Mouse (Mus musculus): ENCODE data around the gene Mblac1. TPM values are rescaled to one million over a fixed set of nuclear protein-coding genes. Genes with fewer than 3 reads are reported as not detected.
"Not testable (repeated sequence)": the region's sequence is repeated elsewhere in the genome, so short reads cannot be mapped to it uniquely, and the experiment has no call there.

Mblac1 gene
- polyA plus RNA-seq, 1 experiment from 2014 or later: 10.4 TPM

GRCm38 (mm10) chr5:138186950-138187638, 7.0 kb upstream of the Mblac1 start, which contains the start of the genes Taf6 and Cnpy4:
TSS of gene Taf6 (minus strand) at chr5:138187451.
TSS of gene Cnpy4 (plus strand) at chr5:138187485.
- H3K36me3 ChIP-seq (replicated peaks): peaks cover 61% of the 10 kb centered on the region
- under 1% methylated on average over 31 of the region's 31 CpGs for WGBS

GRCm38 (mm10) chr5:138187661-138188306, 6.3 kb upstream of the Mblac1 start:
- peak overlapping the region; percentile 78 for H3K4me3 ChIP-seq
- no peaks in the 10 kb centered on the region for H3K9me3 ChIP-seq
- DNase-seq (ENCODE audit: extremely low spot score, low spot score): peak; percentile 65
- H3K27ac ChIP-seq: peak overlapping the region; percentile 93
- peaks cover 61% of the 10 kb centered on the region for H3K36me3 ChIP-seq (replicated peaks)
- H3K27me3 ChIP-seq (ENCODE audit: poor library complexity, severe bottlenecking): no peaks in the 10 kb centered on the region
- 1% methylated on average over 10 of the region's 10 CpGs for WGBS
- peaks cover 16% of the 10 kb centered on the region for H3K4me1 ChIP-seq

More at GRCm38 (mm10) chr5:138186950-138187638, 7.0 kb upstream of the Mblac1 start, which contains the start of the genes Taf6 and Cnpy4:
- DNase-seq (ENCODE audit: extremely low spot score, low spot score): peak; percentile 78
- no peaks in the 10 kb centered on the region for H3K9me3 ChIP-seq
- H3K4me1 ChIP-seq: peaks cover 16% of the 10 kb centered on the region
- peak within 1 kb of the TSS; percentile 93 for H3K27ac ChIP-seq
- H3K27me3 ChIP-seq (ENCODE audit: poor library complexity, severe bottlenecking): no peaks in the 10 kb centered on the region
- peak within 1 kb of the TSS; percentile 78 for H3K4me3 ChIP-seq

- H3K9me3 ChIP-seq: no peaks in the 10 kb centered on the region
- 4% methylated on average over 29 of the region's 29 CpGs for WGBS
- peak; percentile 63 for DNase-seq (ENCODE audit: extremely low spot score, low spot score)
- peaks cover 38% of the 10 kb centered on the region for H3K36me3 ChIP-seq (replicated peaks)
- H3K27ac ChIP-seq: peak overlapping the region; percentile 95
- no peaks in the 10 kb centered on the region for H3K27me3 ChIP-seq (ENCODE audit: poor library complexity, severe bottlenecking)
- H3K4me1 ChIP-seq: peaks cover 22% of the 10 kb centered on the region
- H3K4me3 ChIP-seq: peak overlapping the region; percentile 82
Observed at GRCm38 (mm10) chr5:138194755-138195345, 736 bp downstream of the Mblac1 start.

- Histone ChIP-seq H3K27me3 (ENCODE audit: poor library complexity, severe bottlenecking) (no peaks in the 10 kb centered on the region), H3K9me3 (no peaks in the 10 kb centered on the region), H3K36me3 (replicated peaks) (peaks cover 32% of the 10 kb centered on the region), H3K4me3 (peak overlapping the region; percentile 82; the same call in 1 of the 2 replicates), H3K4me1 (peaks cover 22% of the 10 kb centered on the region), H3K27ac (peak overlapping the region; percentile 95; the same call in 1 of the 2 replicates)
- no peak for DNase-seq (ENCODE audit: extremely low spot score, low spot score)
- 88% methylated on average over 7 of the region's 7 CpGs for WGBS
Observed at GRCm38 (mm10) chr5:138195463-138195862, 1.3 kb downstream of the Mblac1 start.

GRCm38 (mm10) chr5:138199576-138199975, 5.5 kb downstream of the Mblac1 start:
- Histone ChIP-seq H3K4me1 (peaks cover 10% of the 10 kb centered on the region), H3K27me3 (ENCODE audit: poor library complexity, severe bottlenecking) (no peaks in the 10 kb centered on the region), H3K36me3 (replicated peaks) (no peaks in the 10 kb centered on the region), H3K27ac (no peak overlapping the region), H3K9me3 (peaks cover 7% of the 10 kb centered on the region; the same call in 1 of the 2 replicates), H3K4me3 (no peak overlapping the region)
- 28% methylated on average over 1 of the region's 1 CpGs for WGBS
- DNase-seq (ENCODE audit: extremely low spot score, low spot score): no peak

- H3K36me3 ChIP-seq (replicated peaks): no peaks in the 10 kb centered on the region
- no peak overlapping the region for H3K27ac ChIP-seq
- no peaks in the 10 kb centered on the region for H3K4me1 ChIP-seq
- H3K27me3 ChIP-seq (ENCODE audit: poor library complexity, severe bottlenecking): no peaks in the 10 kb centered on the region
- no peak for DNase-seq (ENCODE audit: extremely low spot score, low spot score)
- WGBS: 81% methylated on average over 3 of the region's 3 CpGs
- no peak overlapping the region for H3K4me3 ChIP-seq
- H3K9me3 ChIP-seq: peaks cover 14% of the 10 kb centered on the region; the same call in 1 of the 2 replicates
Observed at GRCm38 (mm10) chr5:138202086-138202485, 8.0 kb downstream of the Mblac1 start.

- H3K27me3 ChIP-seq (ENCODE audit: poor library complexity, severe bottlenecking): no peaks in the 10 kb centered on the region
- peaks cover 20% of the 10 kb centered on the region; the same call in 1 of the 2 replicates for H3K9me3 ChIP-seq
- no peaks in the 10 kb centered on the region for H3K36me3 ChIP-seq (replicated peaks)
- DNase-seq (ENCODE audit: extremely low spot score, low spot score): no peak
- H3K4me1 ChIP-seq: no peaks in the 10 kb centered on the region
- H3K27ac ChIP-seq: no peak overlapping the region
- no peak overlapping the region for H3K4me3 ChIP-seq
- 95% methylated on average over 1 of the region's 1 CpGs for WGBS
Observed at GRCm38 (mm10) chr5:138207253-138207652, 13.1 kb downstream of the Mblac1 start.

- WGBS: 86% methylated on average over 4 of the region's 4 CpGs
- Histone ChIP-seq H3K4me1 (no peaks in the 10 kb centered on the region), H3K27ac (no peak overlapping the region), H3K36me3 (replicated peaks) (no peaks in the 10 kb centered on the region), H3K27me3 (ENCODE audit: poor library complexity, severe bottlenecking) (no peaks in the 10 kb centered on the region), H3K9me3 (peaks cover 23% of the 10 kb centered on the region; the same call in 1 of the 2 replicates), H3K4me3 (no peak overlapping the region)
- DNase-seq (ENCODE audit: extremely low spot score, low spot score): no peak
Observed at GRCm38 (mm10) chr5:138207873-138208272, 13.8 kb downstream of the Mblac1 start.

GRCm38 (mm10) chr5:138216632-138217031, 22.5 kb downstream of the Mblac1 start:
- H3K4me1 ChIP-seq; H3K4me3 ChIP-seq; DNase-seq (ENCODE audit: extremely low spot score, low spot score); H3K36me3 ChIP-seq (replicated peaks); H3K27me3 ChIP-seq (ENCODE audit: poor library complexity, severe bottlenecking); H3K27ac ChIP-seq: not testable (repeated sequence)
- WGBS: 94% methylated on average over 13 of the region's 13 CpGs
- peaks cover 50% of the 10 kb centered on the region for H3K9me3 ChIP-seq

GRCm38 (mm10) chr5:138219864-138220263, 25.8 kb downstream of the Mblac1 start:
- no peaks in the 10 kb centered on the region for H3K27me3 ChIP-seq (ENCODE audit: poor library complexity, severe bottlenecking)

GRCm38 (mm10) chr5:138222111-138222510, 28.0 kb downstream of the Mblac1 start:
- no peak overlapping the region for H3K27ac ChIP-seq
- peak; percentile 71 for DNase-seq (ENCODE audit: extremely low spot score, low spot score)
- no peaks in the 10 kb centered on the region for H3K36me3 ChIP-seq (replicated peaks)
- peaks cover 7% of the 10 kb centered on the region; the same call in 1 of the 2 replicates for H3K9me3 ChIP-seq
- H3K27me3 ChIP-seq (ENCODE audit: poor library complexity, severe bottlenecking): no peaks in the 10 kb centered on the region
- H3K4me1 ChIP-seq: no peaks in the 10 kb centered on the region
- no peak overlapping the region for H3K4me3 ChIP-seq
- WGBS: 25% methylated on average over 4 of the region's 4 CpGs

More at GRCm38 (mm10) chr5:138219864-138220263, 25.8 kb downstream of the Mblac1 start:
- H3K9me3 ChIP-seq: peaks cover 29% of the 10 kb centered on the region
- DNase-seq (ENCODE audit: extremely low spot score, low spot score): no peak
- no peak overlapping the region for H3K4me3 ChIP-seq
- no peak overlapping the region for H3K27ac ChIP-seq
- H3K36me3 ChIP-seq (replicated peaks): no peaks in the 10 kb centered on the region
- no peaks in the 10 kb centered on the region for H3K4me1 ChIP-seq
- WGBS: 72% methylated on average over 2 of the region's 2 CpGs

GRCm38 (mm10) chr5:138223287-138223686, 29.2 kb downstream of the Mblac1 start:
- H3K36me3 ChIP-seq (replicated peaks): no peaks in the 10 kb centered on the region
- no peaks in the 10 kb centered on the region for H3K4me1 ChIP-seq
- H3K27me3 ChIP-seq (ENCODE audit: poor library complexity, severe bottlenecking): no peaks in the 10 kb centered on the region
- DNase-seq (ENCODE audit: extremely low spot score, low spot score): no peak
- no peaks in the 10 kb centered on the region for H3K9me3 ChIP-seq
- H3K27ac ChIP-seq: no peak overlapping the region
- no peak overlapping the region for H3K4me3 ChIP-seq
- 68% methylated on average over 3 of the region's 3 CpGs for WGBS

Data from forebrain, embryonic 10.5 days (tissue).